Mouse (Mus musculus): Measurements from ENCODE around the gene Celf5.
A peak's percentile ranks its signal among the peaks of the same experiment; 100 is the strongest.

The Celf5 gene

GRCm38 (mm10) chr10:81415549-81416310 is 66.8 kb downstream of the Celf5 start:
- ATAC-seq (ENCODE audit: low TSS enrichment): no peak

GRCm38 (mm10) chr10:81415146-81415545 is 67.4 kb downstream of the Celf5 start:
- ATAC-seq (ENCODE audit: low TSS enrichment): no peak

DNA sequence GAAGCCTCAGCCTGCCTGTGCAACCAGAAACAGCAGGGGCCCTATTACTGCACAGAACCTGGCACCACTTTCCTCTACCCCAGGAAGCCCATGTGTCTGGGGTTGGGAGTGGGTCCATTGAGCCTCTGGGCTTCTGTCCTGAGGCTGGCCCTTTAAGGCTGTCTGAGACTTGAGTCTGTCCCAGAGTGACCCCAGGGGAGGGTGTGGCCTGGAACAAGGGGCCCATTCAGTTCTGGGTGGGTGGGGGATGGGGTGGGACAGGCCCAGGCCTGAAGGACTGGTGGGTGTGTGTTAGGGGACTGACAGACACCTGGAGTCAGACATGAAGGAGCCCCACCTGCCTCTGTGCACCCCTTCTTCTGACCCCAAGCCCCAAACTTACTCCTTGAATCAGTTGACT is 67.8 kb downstream of the Celf5 start:
- ATAC-seq (ENCODE audit: low TSS enrichment): no peak

DNA sequence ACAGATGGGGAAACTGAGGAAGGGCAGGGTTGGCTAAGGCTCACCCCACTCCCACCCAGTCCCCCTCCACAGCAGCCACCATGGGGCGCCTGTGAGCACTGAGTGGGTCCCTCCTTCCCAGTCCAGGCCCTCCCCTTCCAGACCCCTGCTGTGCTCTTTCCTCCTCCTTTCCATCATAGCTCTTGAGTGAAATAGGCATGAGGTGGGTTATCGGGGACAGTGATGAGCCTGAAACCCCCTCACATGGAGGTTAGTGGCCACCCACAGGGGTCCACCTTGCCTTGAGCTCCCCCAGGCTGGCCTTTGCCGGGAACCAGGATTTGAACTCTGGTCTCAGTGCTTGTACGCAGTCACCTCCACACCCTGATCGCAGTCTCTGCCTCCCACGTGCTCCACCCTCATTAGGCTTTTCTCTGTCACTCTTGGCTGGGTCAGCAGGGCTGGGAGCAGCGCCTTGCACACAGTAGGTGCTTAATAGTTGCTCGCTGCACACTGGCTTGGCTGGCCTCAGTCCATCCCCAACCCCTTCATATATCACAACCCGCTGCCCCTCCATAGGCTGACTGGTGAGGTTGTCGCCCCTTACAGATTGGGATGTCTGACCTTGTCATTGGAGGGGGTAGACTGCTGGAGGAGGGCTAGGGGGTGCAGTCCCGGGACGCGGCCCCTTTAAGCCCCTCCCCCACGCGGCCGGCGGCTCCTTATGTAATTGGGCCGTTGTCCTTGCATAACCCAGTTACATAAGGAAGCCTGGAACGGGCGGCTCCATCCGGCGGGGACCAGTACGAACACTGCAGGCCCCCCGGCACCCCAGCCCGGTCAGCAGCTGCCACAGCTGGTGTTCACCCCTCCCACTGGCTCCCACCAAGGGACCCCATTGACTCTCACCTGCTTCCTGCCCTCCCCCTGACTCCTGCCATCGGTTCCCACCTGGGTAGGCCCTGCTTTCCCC is 68.9 kb downstream of the Celf5 start:
- ATAC-seq (ENCODE audit: low TSS enrichment): 0 out of 2 replicates have a peak, but pooled peaks have one; percentile 10

DNA sequence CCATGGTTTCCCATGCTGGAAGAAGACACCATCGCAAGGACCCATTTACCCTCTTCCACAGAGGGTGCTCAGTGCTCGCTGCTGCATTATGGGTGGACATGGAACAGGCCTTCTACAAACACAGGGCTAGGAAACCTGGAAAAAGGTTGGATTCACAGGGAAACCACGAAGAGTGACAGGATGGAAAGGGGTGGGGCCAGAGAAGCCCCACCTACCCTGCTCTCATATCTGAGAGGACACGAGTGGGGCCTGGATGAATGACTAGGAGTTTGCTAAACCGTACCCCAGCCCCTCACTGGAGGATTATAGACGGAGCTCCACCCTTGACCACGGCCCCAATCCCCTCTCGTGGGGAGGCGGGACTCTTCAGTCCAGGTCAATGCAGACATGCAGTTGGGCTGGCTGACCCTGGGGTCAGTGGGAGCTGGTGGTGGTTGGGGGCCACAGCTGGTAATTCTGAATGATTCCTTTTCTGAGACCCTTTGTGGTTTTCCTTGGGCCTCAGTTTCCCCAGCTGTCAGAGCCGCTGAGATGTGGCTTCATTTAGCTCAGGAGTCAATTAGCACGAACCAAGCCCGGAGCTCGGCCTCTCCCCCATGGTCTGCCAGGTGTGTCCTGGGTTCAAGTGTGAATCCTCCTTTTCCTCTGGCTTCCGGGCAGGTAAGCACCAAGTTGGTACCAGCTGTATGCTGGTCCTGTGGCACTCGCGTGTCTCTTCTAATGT is 69.8 kb downstream of the Celf5 start:
- no peak for ATAC-seq (ENCODE audit: low TSS enrichment)

- peak; percentile 18; the same call in 1 of the 2 replicates for ATAC-seq (ENCODE audit: low TSS enrichment)
Measured at GRCm38 (mm10) chr10:81411471-81412400, 70.8 kb downstream of the Celf5 start.

DNA sequence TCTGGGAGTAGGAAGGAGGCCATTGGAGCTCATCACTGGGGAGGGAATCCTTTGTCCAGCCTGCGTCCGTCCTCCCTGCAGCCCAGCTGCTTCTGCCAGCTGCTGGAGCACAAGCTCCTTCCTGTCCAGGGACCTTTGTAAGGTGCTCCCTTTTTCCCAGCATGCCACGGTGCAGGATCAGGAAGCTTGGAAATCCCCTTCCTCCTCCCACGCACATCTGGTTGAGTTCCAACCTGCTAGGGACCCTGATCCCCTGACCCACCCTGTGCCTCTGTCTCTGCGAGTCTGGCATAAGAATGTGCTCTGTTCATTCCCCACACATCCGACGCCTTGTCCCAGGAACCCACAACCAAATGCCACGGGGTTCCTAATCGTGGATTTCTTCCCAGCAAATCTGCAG is 71.5 kb downstream of the Celf5 start:
- no peak for ATAC-seq (ENCODE audit: low TSS enrichment)

- no peak for ATAC-seq (ENCODE audit: low TSS enrichment)
Measured at GRCm38 (mm10) chr10:81410350-81410749, 72.2 kb downstream of the Celf5 start.

DNA sequence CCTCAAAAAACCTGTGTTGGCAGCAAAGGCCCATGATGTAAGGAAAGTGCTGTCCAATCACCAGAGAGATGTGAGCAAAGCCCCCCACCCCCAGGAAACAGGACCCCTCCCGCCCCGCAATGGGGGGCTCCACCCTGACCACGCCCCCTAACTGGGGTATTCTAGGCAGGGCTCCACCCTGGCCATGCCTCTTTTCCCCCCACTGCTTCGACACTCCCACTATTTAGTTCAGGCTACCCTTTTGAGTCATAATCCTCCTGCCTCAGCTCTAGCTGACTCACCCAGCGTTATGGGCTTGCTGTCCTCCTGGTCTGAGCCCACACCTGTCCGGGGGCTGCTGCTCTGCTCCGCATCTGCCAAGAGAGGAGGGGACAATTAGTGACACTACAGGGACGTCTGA is 73.2 kb downstream of the Celf5 start:
- no peak for ATAC-seq (ENCODE audit: low TSS enrichment)

All from frontal cortex, adult (tissue).